Mouse (Mus musculus) E14TG2a.4 (cell line): ENCODE data around the gene Tnrc6b.

Experiments used
- CTCF ChIP-seq: conservative IDR thresholded peaks from 2 replicates; pipeline ENCODE4 v1.5.1; 2014; ENCODE audit warnings: low read length
- NANOG ChIP-seq: IDR thresholded peaks from 2 replicates; pipeline ENCODE4 v1.6.1; 2014; ENCODE audit warnings: borderline replicate concordance, low read length, mixed read lengths
- POU5F1 ChIP-seq: IDR thresholded peaks from 2 replicates; pipeline ENCODE4 v1.6.1; 2014; ENCODE audit warnings: low read length, borderline replicate concordance

- TF ChIP-seq CTCF (peak; percentile 64), NANOG (no peak), POU5F1 (no peak)
These were observed 202.7 kb downstream of the Tnrc6b start for GRCm38 (mm10) chr15:80913803-80914202.
